In genomic region chr6:92394628-92395027, GRCm38 (mm10) we compare ENCODE assay signal across 28 mouse cellular contexts.
A peak's percentile ranks its signal among the peaks of the same experiment; 100 is the strongest.
DNase-seq lines count a peak whose midpoint lies in the region; ATAC-seq lines count a peak whose summit lies in the region.
"Had no signal": no experiment of that assay in that cellular context is flagged by ENCODE, and none has a peak within 500 bp of the region (broad histone marks: within the 10 kb centered on the region; RNA-seq: fewer than 3 reads in every experiment).

No protein-coding gene starts in this region.

- H3K9me3 ChIP-seq in forebrain, embryonic 15.5 days: no peaks in the 10 kb centered on the region
- no peaks in the 10 kb centered on the region for H3K9me3 ChIP-seq in forebrain, embryonic 13.5 days (replicated peaks)
- H3K9me3 ChIP-seq: embryonic facial prominence, embryonic 13.5 days; G1E; kidney, embryonic 15.5 days; limb, embryonic 13.5 days; liver, embryonic 13.5 days; neural tube, embryonic 13.5 days had no signal

- no peaks in the 10 kb centered on the region for H3K27me3 ChIP-seq in forebrain, embryonic 15.5 days
- no peaks in the 10 kb centered on the region for H3K27me3 ChIP-seq in forebrain, embryonic 13.5 days
- H3K27me3 ChIP-seq: embryonic facial prominence, embryonic 13.5 days; kidney, embryonic 15.5 days; limb, embryonic 13.5 days; liver, embryonic 13.5 days; neural tube, embryonic 13.5 days had no signal

- no peak overlapping the region for H3K27ac ChIP-seq in forebrain, embryonic 15.5 days (replicated peaks)
- H3K27ac ChIP-seq in forebrain, embryonic 13.5 days: no peak overlapping the region
- H3K27ac ChIP-seq: embryonic facial prominence, embryonic 13.5 days; gastrocnemius, adult 2 months; kidney, embryonic 15.5 days; limb, embryonic 13.5 days; liver, embryonic 13.5 days; macrophage; neural tube, embryonic 13.5 days had no signal

- H3K4me3 ChIP-seq in forebrain, embryonic 15.5 days: no peak overlapping the region
- H3K4me3 ChIP-seq in forebrain, embryonic 13.5 days: no peak overlapping the region
- H3K4me3 ChIP-seq: embryonic facial prominence, embryonic 13.5 days; gastrocnemius, adult 2 months; kidney, embryonic 15.5 days; limb, embryonic 13.5 days; liver, embryonic 13.5 days; neural tube, embryonic 13.5 days had no signal

- peaks cover 16% of the 10 kb centered on the region; the same call in 1 of the 2 replicates for H3K4me1 ChIP-seq in forebrain, embryonic 15.5 days
- peaks cover 5% of the 10 kb centered on the region; the same call in 1 of the 2 replicates for H3K4me1 ChIP-seq in forebrain, embryonic 13.5 days
- H3K4me1 ChIP-seq: embryonic facial prominence, embryonic 13.5 days; kidney, embryonic 15.5 days; limb, embryonic 13.5 days; liver, embryonic 13.5 days had no signal

- peak; percentile 68 for DNase-seq in left cerebral cortex, adult 11 months (ENCODE audit: low spot score)
- DNase-seq in left cerebral cortex, postnatal 4 days: no peak
- DNase-seq in brain, adult 2 months (ENCODE audit: low read depth, low spot score): peak; percentile 89
- peak; percentile 72 to 76 for DNase-seq in left cerebral cortex, adult 9 months (ENCODE audit: low spot score in 2 of 2)
- no peak for DNase-seq in urinary bladder, postnatal 10 days (ENCODE audit: low spot score)
- DNase-seq: adrenal gland, postnatal 14 days; cerebellum, adult 11-12 months; cerebellum, postnatal 14 days; gastrocnemius, adult 2 months; heart, postnatal 36 days; kidney, postnatal 4 days; layer of hippocampus, postnatal 36 days; liver, embryonic 13.5 days; lung, embryonic 14.5 days; spleen, adult 18-20 months had no signal

- no peak overlapping the region for H3K4me2 ChIP-seq in forebrain, embryonic 15.5 days (replicated peaks)
- no peak overlapping the region for H3K4me2 ChIP-seq in forebrain, embryonic 13.5 days
- H3K4me2 ChIP-seq: embryonic facial prominence, embryonic 13.5 days; kidney, embryonic 15.5 days; limb, embryonic 13.5 days; liver, embryonic 13.5 days; lung, embryonic 14.5 days; midbrain, embryonic 11.5 days; neural tube, embryonic 13.5 days had no signal

- 59% methylated on average over 5 of the region's 5 CpGs for WGBS in forebrain, embryonic 15.5 days
- 61% methylated on average over 5 of the region's 5 CpGs for WGBS in forebrain, embryonic 13.5 days

- ATAC-seq in forebrain, embryonic 15.5 days (replicated peaks): peak; percentile 53; the same call in 1 of the 2 replicates
- ATAC-seq in forebrain, embryonic 13.5 days: no peak
- no peak for ATAC-seq in CD4-positive, CD25-positive, alpha-beta regulatory T cell, adult 4 months
- ATAC-seq: activated CD4-positive, CD25-positive, alpha-beta regulatory T cell, adult 4 months; hindbrain, embryonic 16.5 days; intestine, postnatal 0 days had no signal

- H3K36me3 ChIP-seq in forebrain, embryonic 15.5 days: no peaks in the 10 kb centered on the region
- no peaks in the 10 kb centered on the region for H3K36me3 ChIP-seq in forebrain, embryonic 13.5 days (ENCODE audit: poor library complexity, severe bottlenecking)
- H3K36me3 ChIP-seq: G1E; kidney, embryonic 15.5 days; limb, embryonic 13.5 days; liver, embryonic 13.5 days; neural tube, embryonic 13.5 days had no signal

- no peak overlapping the region for H3K9ac ChIP-seq in forebrain, embryonic 15.5 days (replicated peaks)
- H3K9ac ChIP-seq in forebrain, embryonic 13.5 days: no peak overlapping the region
- H3K9ac ChIP-seq: embryonic facial prominence, embryonic 13.5 days; kidney, embryonic 15.5 days; limb, embryonic 13.5 days; liver, embryonic 13.5 days; lung, embryonic 14.5 days; neural tube, embryonic 13.5 days had no signal

- intact Hi-C loops in left cerebral cortex, postnatal 4 days (cut with DNase I): no loop called here

Comparison
In these comparisons a context has a peak if more than half of its experiments do, and no peak if none do; other contexts are left out.
1. DNase-seq: peak in left cerebral cortex, adult 11 months (single experiment), brain, adult 2 months (single experiment) and left cerebral cortex, adult 9 months (2 of 2); none in left cerebral cortex, postnatal 4 days (single experiment) and urinary bladder, postnatal 10 days (single experiment).